Mouse (Mus musculus) CH12.LX (cell line): ENCODE measurements around the gene Ier3. TPM values are rescaled to one million over a fixed set of nuclear protein-coding genes. Genes with fewer than 3 reads are reported as not detected.

Experiments
- DNase-seq: peaks from one replicate; pipeline ENCODE4 v3.0.0-alpha.2; 2013; ENCODE audit errors: extremely low read depth
- H3K27ac ChIP-seq: 2 replicates; pipeline ENCODE4 v1.5.1; 2012; ENCODE audit warnings: low read depth, mild to moderate bottlenecking, control low read depth, moderate library complexity; ENCODE audit not compliant: insufficient read depth
- H3K27me3 ChIP-seq: replicated peaks from 2 replicates; pipeline ENCODE3; 2012; ENCODE audit warnings: inconsistent platforms
- H3K36me3 ChIP-seq, 2 experiments: replicated peaks in 1 of 2; 2 replicates each; pipeline versions ENCODE3 to v1.6.1; 2012; ENCODE audit warnings: inconsistent platforms in 1 of 2, low read length in 1 of 2, mild to moderate bottlenecking in 1 of 2, mixed read lengths in 1 of 2, moderate library complexity in 1 of 2; ENCODE audit not compliant: control insufficient read depth in 1 of 2, insufficient read depth in 1 of 2
- H3K4me1 ChIP-seq, 2 experiments: 2 replicates each; pipeline ENCODE4 v1.6.1; 2012; ENCODE audit warnings: inconsistent platforms in 1 of 2, moderate library complexity in 1 of 2; ENCODE audit not compliant: insufficient read depth in 2 of 2, control insufficient read depth in 1 of 2
- H3K4me2 ChIP-seq: 2 replicates; pipeline ENCODE4 v1.6.1; 2012; ENCODE audit warnings: low read depth, mild to moderate bottlenecking, control low read depth; ENCODE audit not compliant: poor library complexity, insufficient read depth, severe bottlenecking
- H3K4me3 ChIP-seq, 3 experiments: fragments of 150-350 bp in 1 of 3; sonication (generic) in 1 of 3; replicated peaks in 1 of 3; 2 replicates each; pipeline versions ENCODE3 to v1.5.1; 2011 to 2012; ENCODE audit warnings: low read depth in 2 of 3, low read length in 2 of 3, mild to moderate bottlenecking in 2 of 3, moderate library complexity in 2 of 3, control low read depth in 1 of 3, improper control_type of control experiment in 1 of 3, inconsistent platforms in 1 of 3, mixed read lengths in 1 of 3; ENCODE audit not compliant: poor library complexity in 1 of 3
- H3K79me2 ChIP-seq: replicated peaks from 2 replicates; pipeline ENCODE4 v1.6.1; 2012; ENCODE audit warnings: mild to moderate bottlenecking, moderate library complexity; ENCODE audit not compliant: control insufficient read depth, poor library complexity, insufficient read depth, severe bottlenecking; ENCODE audit errors: extremely low read depth
- H3K9ac ChIP-seq: 2 replicates; pipeline ENCODE4 v1.6.1; 2012; ENCODE audit warnings: low read depth, mild to moderate bottlenecking, control low read depth, moderate library complexity; ENCODE audit not compliant: insufficient read depth
- H3K9me3 ChIP-seq: replicated peaks from 2 replicates; pipeline ENCODE3; 2012; ENCODE audit warnings: low read length, inconsistent platforms, mixed read lengths
- CHD2 ChIP-seq: IDR thresholded peaks from 2 replicates; pipeline ENCODE4 v1.6.1; 2011; ENCODE audit warnings: low read length, improper control_type of control experiment
- CTCF ChIP-seq, 2 experiments: IDR thresholded peaks in 1 of 2; conservative IDR thresholded peaks in 1 of 2; 2 replicates each; pipeline ENCODE4 v1.5.1; 2011 to 2012; ENCODE audit warnings: low read depth in 2 of 2, low read length in 2 of 2, improper control_type of control experiment in 1 of 2, inconsistent platforms in 1 of 2, mild to moderate bottlenecking in 1 of 2, moderate library complexity in 1 of 2
- ELF1 ChIP-seq: IDR thresholded peaks from 2 replicates; pipeline ENCODE4 v1.6.1; 2014; ENCODE audit warnings: low read depth, mild to moderate bottlenecking, inconsistent platforms, low read length, improper control_type of control experiment
- ETS1 ChIP-seq: conservative IDR thresholded peaks from 2 replicates; pipeline ENCODE4 v1.6.1; 2012; ENCODE audit warnings: low read depth, mild to moderate bottlenecking, inconsistent platforms, low read length, improper control_type of control experiment, moderate library complexity
- HCFC1 ChIP-seq: IDR thresholded peaks from 2 replicates; pipeline ENCODE4 v1.6.1; 2012; ENCODE audit warnings: low read depth, mild to moderate bottlenecking, inconsistent platforms, low read length, improper control_type of control experiment
- IRF4 ChIP-seq: IDR thresholded peaks from 2 replicates; pipeline ENCODE4 v1.6.1; 2014; ENCODE audit warnings: low read depth, mild to moderate bottlenecking, inconsistent platforms, low read length, improper control_type of control experiment
- JUN ChIP-seq: IDR thresholded peaks from 2 replicates; pipeline ENCODE4 v1.6.1; 2011; ENCODE audit warnings: low read depth, mild to moderate bottlenecking, low read length, improper control_type of control experiment, moderate library complexity; ENCODE audit not compliant: insufficient read depth
- JUND ChIP-seq: conservative IDR thresholded peaks from 2 replicates; pipeline ENCODE4 v1.6.1; 2011; ENCODE audit warnings: low read depth, low read length, improper control_type of control experiment
- MAFK ChIP-seq: IDR thresholded peaks from 2 replicates; pipeline ENCODE4 v1.6.1; 2011; ENCODE audit warnings: low read length, improper control_type of control experiment; ENCODE audit not compliant: insufficient replicate concordance
- MAX ChIP-seq: IDR thresholded peaks from 2 replicates; pipeline ENCODE4 v1.6.1; 2011; ENCODE audit warnings: low read length, improper control_type of control experiment
- MAZ ChIP-seq: IDR thresholded peaks from 2 replicates; pipeline ENCODE4 v1.6.1; 2012; ENCODE audit warnings: low read depth, mild to moderate bottlenecking, inconsistent platforms, low read length, improper control_type of control experiment, moderate library complexity
- MEF2A ChIP-seq: IDR thresholded peaks from 2 replicates; pipeline ENCODE4 v1.6.1; 2014; ENCODE audit warnings: low read depth, mild to moderate bottlenecking, inconsistent platforms, low read length, improper control_type of control experiment, borderline replicate concordance
- MXI1 ChIP-seq: IDR thresholded peaks from 2 replicates; pipeline ENCODE4 v1.6.1; 2011; ENCODE audit warnings: mild to moderate bottlenecking, low read depth, low read length, improper control_type of control experiment
- NELFE ChIP-seq: IDR thresholded peaks from 2 replicates; pipeline ENCODE4 v1.6.1; 2011; ENCODE audit warnings: low read depth, low read length, improper control_type of control experiment
- POLR2A ChIP-seq: IDR thresholded peaks from 2 replicates; pipeline ENCODE4 v1.6.1; 2011; ENCODE audit warnings: low read depth, mild to moderate bottlenecking, improper control_type of control experiment, low read length
- POLR2AphosphoS2 ChIP-seq: IDR thresholded peaks from 2 replicates; pipeline ENCODE4 v1.6.1; 2011; ENCODE audit warnings: low read depth, low read length, improper control_type of control experiment
- RAD21 ChIP-seq: IDR thresholded peaks from 2 replicates; pipeline ENCODE4 v1.6.1; 2011; ENCODE audit warnings: low read depth, mild to moderate bottlenecking, low read length, improper control_type of control experiment, moderate library complexity
- RCOR1 ChIP-seq: conservative IDR thresholded peaks from 2 replicates; pipeline ENCODE4 v1.6.1; 2012; ENCODE audit warnings: low read depth, mild to moderate bottlenecking, inconsistent platforms, low read length, improper control_type of control experiment
- SIN3A ChIP-seq: IDR thresholded peaks from 2 replicates; pipeline ENCODE4 v1.6.1; 2012; ENCODE audit warnings: low read length, improper control_type of control experiment, inconsistent platforms
- TBP ChIP-seq: conservative IDR thresholded peaks from 2 replicates; pipeline ENCODE4 v1.6.1; 2011; ENCODE audit warnings: low read depth, low read length, improper control_type of control experiment
- USF2 ChIP-seq: conservative IDR thresholded peaks from 2 replicates; pipeline ENCODE4 v1.6.1; 2011; ENCODE audit warnings: low read depth, low read length, improper control_type of control experiment
- dilution Hi-C: fragments of 300-500 bp; cut with MboI; formaldehyde crosslinking; loops from 2 replicates; pipeline ENCODE4 v1.14.3; 2020; ENCODE audit warnings: low sequenced_read_pairs; ENCODE audit not compliant: extremely low pct_unique_long_range_greater_than_20kb, extremely low pct_ligation_motif_present
- in situ Hi-C: fragments of 300-500 bp; cut with MboI; formaldehyde crosslinking; loops from 3 replicates; pipeline ENCODE4 v1.14.3; 2019; ENCODE audit warnings: low sequenced_read_pairs, low pct_ligation_motif_present, low pct_unique_long_range_greater_than_20kb, mixed read lengths
- polyA plus RNA-seq: library from polyadenylated mRNA; unstranded; fragments of >175 nt; gene quantifications from 2 replicates; pipeline ENCODE4 v1.2.1, GENCODE M21; 2012; ENCODE audit warnings: low read depth; ENCODE audit not compliant: insufficient read length
- total RNA-seq, 2 experiments: library from RNA; depleted of rRNA; stranded (reverse); fragments of 300-350 nt in 1 of 2; fragments of >200 nt in 1 of 2; gene quantifications; 2 replicates each; pipeline ENCODE4 v1.2.3; 2012 to 2014

The Ier3 gene
- total and polyA plus RNA-seq, 3 experiments = 12.6 to 27.2 (median 15.0) TPM

DNA sequence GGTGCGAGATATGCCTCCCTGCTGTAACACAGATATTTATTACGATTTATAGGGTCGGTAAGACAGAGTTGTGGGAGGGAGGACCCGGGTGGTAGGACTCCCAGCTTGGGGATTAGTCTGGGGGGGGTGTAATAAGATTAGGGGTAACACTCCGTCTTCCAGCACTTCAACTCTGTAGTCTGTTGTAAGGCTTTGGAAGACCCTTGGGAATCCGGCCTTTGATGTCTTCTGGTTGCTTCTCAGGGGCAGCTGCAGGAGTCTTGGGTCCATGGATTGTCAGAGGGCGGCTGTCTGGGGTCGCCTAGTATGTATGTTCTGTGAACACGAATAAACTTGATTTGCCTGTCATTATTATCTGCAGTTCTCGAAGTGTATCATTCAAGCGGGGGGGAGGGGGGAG lies 1.1 kb downstream of the Ier3 start:
- Histone ChIP-seq H3K27ac (peak overlapping the region; percentile 6; the same call in 1 of the 2 replicates), H3K9ac (peak overlapping the region; percentile 90), H3K4me3 (peak overlapping the region; percentile 61 to 90 (median 69)), H3K4me1 (peaks cover 0 to 17% of the 10 kb centered on the region in 2 experiments; a peak in 2 of 4 replicates), H3K79me2 (peaks cover 5% of the 10 kb centered on the region; the same call in 1 of the 2 replicates), H3K9me3 (no peaks in the 10 kb centered on the region), H3K36me3 (peaks cover 19 to 31% of the 10 kb centered on the region in 2 experiments), H3K4me2 (peak overlapping the region; percentile 79), H3K27me3 (no peaks in the 10 kb centered on the region)
- TF ChIP-seq SIN3A = peak; percentile 10; the same call in 1 of the 2 replicates
- TF ChIP-seq MXI1 = 0 out of 2 replicates have a peak, but pooled peaks have one; percentile 2
- no peak for TF ChIP-seq CTCF (conservative IDR thresholded peaks at IDR 0.05 in 1 of 2, IDR thresholded peaks at IDR 0.05 in 1 of 2; ENCODE audit: low read depth in 2 of 2, low read length in 2 of 2)
- no peak for DNase-seq
- in situ Hi-C loops (no loop called here), dilution Hi-C loops (no loop called here)

GRCm38 (mm10) chr17:35822964-35823937 lies 1.8 kb downstream of the Ier3 start, which contains the start of gene Flot1:
Gene Flot1 (plus strand): TSS chr17:35823230.
- H3K4me2 ChIP-seq = peak within 1 kb of the TSS; percentile 79
- H3K4me1 ChIP-seq = peaks cover 0 to 17% of the 10 kb centered on the region in 2 experiments; a peak in 2 of 4 replicates
- H3K9me3 ChIP-seq = no peaks in the 10 kb centered on the region
- H3K9ac ChIP-seq = peak within 1 kb of the TSS; percentile 90
- TF ChIP-seq USF2 = no peak
- no peak for TF ChIP-seq JUN
- TF ChIP-seq JUND = no peak
- TF ChIP-seq MAFK = 0 out of 2 replicates have a peak, but pooled peaks have one; percentile 56
- TF ChIP-seq CHD2 = peak; percentile 13; the same call in 1 of the 2 replicates
- peak; percentile 55 for TF ChIP-seq POLR2A
- peak; percentile 61 for TF ChIP-seq ELF1
- peak; percentile 27; the same call in 1 of the 2 replicates for TF ChIP-seq HCFC1
- TF ChIP-seq SIN3A = peak; percentile 63; the same call in 1 of the 2 replicates
- peak; percentile 51 for TF ChIP-seq NELFE
- peak; percentile 72; the same call in 1 of the 2 replicates for TF ChIP-seq ETS1
- peak; percentile 62; the same call in 1 of the 2 replicates for TF ChIP-seq MEF2A
- TF ChIP-seq MAZ = peak; percentile 75; the same call in 1 of the 2 replicates
- no peak for TF ChIP-seq RAD21
- no peak for TF ChIP-seq MAX
- peak; percentile 53; the same call in 1 of the 2 replicates for TF ChIP-seq MXI1
- no peak for TF ChIP-seq CTCF (conservative IDR thresholded peaks at IDR 0.05 in 1 of 2, IDR thresholded peaks at IDR 0.05 in 1 of 2; ENCODE audit: low read depth in 2 of 2, low read length in 2 of 2)
- no peak for TF ChIP-seq TBP
- no peak for TF ChIP-seq RCOR1
- TF ChIP-seq IRF4 = peak; percentile 64
- TF ChIP-seq POLR2AphosphoS2 = peak; percentile 67; the same call in 1 of the 2 replicates
- TF ChIP-seq, all 38 proteins: peak for 13
- Histone ChIP-seq H3K27me3 (no peaks in the 10 kb centered on the region), H3K36me3 (peaks cover 19 to 38% of the 10 kb centered on the region in 2 experiments), H3K27ac (peak within 1 kb of the TSS; percentile 59; the same call in 1 of the 2 replicates), H3K79me2 (peaks cover 5% of the 10 kb centered on the region; the same call in 1 of the 2 replicates), H3K4me3 (peak within 1 kb of the TSS; percentile 61 to 90 (median 69))
- dilution Hi-C loops (no loop called here), in situ Hi-C loops (no loop called here)
- peak; percentile 92 for DNase-seq
